21 mouse cellular contexts compared by ENCODE assay signal in the genomic region with DNA sequence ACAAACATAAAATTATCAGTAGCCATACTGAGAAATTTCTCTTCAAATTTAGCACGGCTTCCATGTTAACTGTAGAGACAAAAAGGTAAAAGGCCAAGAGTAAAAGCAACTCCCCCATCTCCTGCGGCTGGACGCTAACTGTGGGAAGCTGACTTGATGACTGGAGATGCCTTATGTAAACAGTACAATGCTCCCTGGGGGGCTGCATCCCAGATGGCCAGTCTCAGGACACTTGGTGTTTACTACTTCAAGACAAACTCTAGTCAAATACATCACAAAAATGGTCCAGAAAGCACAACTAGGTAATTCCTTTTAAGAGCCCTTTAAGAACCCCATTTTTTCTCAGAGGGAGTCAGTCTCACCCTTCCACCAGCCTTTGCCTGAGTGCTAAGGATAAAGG.
"Had no signal": no experiment of that assay in that cellular context is flagged by ENCODE, and none has a peak within 500 bp of the region (broad histone marks: within the 10 kb centered on the region; RNA-seq: fewer than 3 reads in every experiment).

No protein-coding gene starts in this region.

- H3K9me3 ChIP-seq: hindbrain, embryonic 13.5 days; hindbrain, embryonic 15.5 days; kidney, embryonic 15.5 days; limb, embryonic 13.5 days; limb, embryonic 15.5 days; liver, embryonic 12.5 days had no signal

- H3K4me2 ChIP-seq: hindbrain, embryonic 13.5 days; hindbrain, embryonic 15.5 days; kidney, embryonic 15.5 days; limb, embryonic 13.5 days; limb, embryonic 15.5 days; liver, embryonic 12.5 days had no signal

- H3K4me1 ChIP-seq: hindbrain, embryonic 13.5 days; hindbrain, embryonic 15.5 days; kidney, embryonic 15.5 days; limb, embryonic 13.5 days; limb, embryonic 15.5 days; liver, embryonic 12.5 days had no signal

- H3K27ac ChIP-seq: hindbrain, embryonic 13.5 days; hindbrain, embryonic 15.5 days; hindbrain, postnatal 0 days; kidney, embryonic 15.5 days; kidney, postnatal 0 days; limb, embryonic 13.5 days; limb, embryonic 15.5 days; liver, embryonic 12.5 days had no signal

- H3K4me3 ChIP-seq: hindbrain, embryonic 13.5 days; hindbrain, embryonic 15.5 days; kidney, embryonic 15.5 days; limb, embryonic 13.5 days; limb, embryonic 15.5 days; liver, embryonic 12.5 days had no signal

- H3K27me3 ChIP-seq: hindbrain, embryonic 13.5 days; hindbrain, embryonic 15.5 days; kidney, embryonic 15.5 days; limb, embryonic 13.5 days; limb, embryonic 15.5 days; liver, embryonic 12.5 days had no signal

- ATAC-seq: forebrain, postnatal 0 days; hindbrain, postnatal 0 days; intestine, embryonic 16.5 days; liver, embryonic 12.5 days had no signal

- H3K36me3 ChIP-seq: hindbrain, embryonic 13.5 days; kidney, embryonic 15.5 days; limb, embryonic 13.5 days; limb, embryonic 15.5 days; liver, embryonic 12.5 days had no signal

- DNase-seq: forebrain, postnatal 0 days; gastrocnemius, postnatal 14 days; gastrocnemius, postnatal 36 days; heart, postnatal 36 days; kidney, adult 11 months; kidney, adult 2 months; kidney, adult 9 months; kidney, postnatal 14 days; kidney, postnatal 36 days; layer of hippocampus, adult 9-11 months; layer of hippocampus, postnatal 36 days; left cerebral cortex, postnatal 4 days had no signal

- H3K9ac ChIP-seq: forebrain, postnatal 0 days; hindbrain, embryonic 13.5 days; hindbrain, embryonic 15.5 days; kidney, embryonic 15.5 days; limb, embryonic 13.5 days; limb, embryonic 15.5 days; liver, embryonic 12.5 days had no signal
